Mouse (Mus musculus) G1E (cell line): ENCODE data around the gene Tcl1b3.

Experiments
- CTCF ChIP-seq: IDR thresholded peaks from 2 replicates; pipeline ENCODE4 v1.5.1; 2012; ENCODE audit warnings: low read depth, low read length, inconsistent platforms, mixed read lengths
- GATA1 ChIP-seq: IDR thresholded peaks from 2 replicates; pipeline ENCODE4 v1.6.1; 2012; ENCODE audit warnings: borderline replicate concordance, low read length, inconsistent platforms, mixed read lengths

- no peak for TF ChIP-seq CTCF
- TF ChIP-seq GATA1, result no peak
Observed at GRCm38 (mm10) chr12:105234362-105234761, 43.5 kb downstream of the Tcl1b3 start.
